Mouse (Mus musculus) neural tube, postnatal 0 days (tissue): ENCODE results near the gene Trpc4ap. TPM values are rescaled to one million over a fixed set of nuclear protein-coding genes. Genes with fewer than 3 reads are reported as not detected.

Source experiments
- microRNA counts: library from miRNA; unstranded; fragments of <30 nt; microRNA quantifications from one replicate; lab custom pipeline; 2015
- microRNA-seq: library from miRNA; unstranded; fragments of <30 nt; microRNA quantifications from one replicate; pipeline ENCODE4, GENCODE M21; 2016
- polyA plus RNA-seq: library from polyadenylated mRNA; unstranded; fragments of >200 nt; fragmentation: Nextera tagmentation; extraction: Ambion mirVana; gene quantifications from 2 replicates; pipeline ENCODE4 v1.2.1, GENCODE M21; 2015

Trpc4ap gene
- 129 and 133 TPM in 2 replicates for polyA plus RNA-seq

GRCm38 (mm10) chr2:155691723-155692493 lies at the start of gene Trpc4ap:
Gene Trpc4ap (minus strand): TSS chr2:155692384.

GRCm38 (mm10) chr2:155735766-155736165 lies 43.6 kb upstream of the Trpc4ap start, which contains the start of gene Gm17581:
Gene Gm17581 (minus strand): TSS chr2:155735866.

GRCm38 (mm10) chr2:155729158-155729645 lies 37.0 kb upstream of the Trpc4ap start, which contains the start of gene Edem2:
Gene Edem2 (minus strand): TSS chr2:155729475.

GRCm38 (mm10) chr2:155610978-155611377 lies 81.2 kb downstream of the Trpc4ap start, which contains the start of gene Myh7b:
Gene Myh7b (plus strand): TSS chr2:155611212.

GRCm38 (mm10) chr2:155592137-155592853 lies 99.9 kb downstream of the Trpc4ap start, which contains the start of gene Gss:
Gene Gss (minus strand): TSS chr2:155592810.

MicroRNAs within 50 kb of the gene (microRNA counts, 519-probe panel; counts per million panel counts)
- 40.5 counts per million for microRNA mmu-miR-499 (lab: Ali Mortazavi, UCI)

Small RNA genes lying within 50 kb of the gene (microRNA-seq; reads per million reads assigned to microRNA genes)
- gene Mir499 = 14.8 reads per million, percentile 24 among the genes with 10 or more reads in this experiment

Other genes starting within 250 kb of the Trpc4ap start
- gene Ncoa6, start 218.5 kb downstream of the Trpc4ap start, polyA plus RNA-seq = 20.5 and 20.6 TPM in 2 replicates
- 25.3 and 26.6 TPM in 2 replicates for gene Acss2, start 174.4 kb downstream of the Trpc4ap start, polyA plus RNA-seq
- gene Ggt7, start 174.1 kb downstream of the Trpc4ap start, polyA plus RNA-seq = 103 and 108 TPM in 2 replicates
- gene Gss, start 99.6 kb downstream of the Trpc4ap start, polyA plus RNA-seq = 15.7 and 16.6 TPM in 2 replicates
- gene Myh7b, start 81.2 kb downstream of the Trpc4ap start, polyA plus RNA-seq = 2.9 and 4.4 TPM in 2 replicates
- gene Edem2, start 37.1 kb upstream of the Trpc4ap start, polyA plus RNA-seq = 26.5 and 30.5 TPM in 2 replicates
- not detected in 2 replicates for gene Gm17581, start 43.5 kb upstream of the Trpc4ap start, polyA plus RNA-seq
- 4.1 and 4.3 TPM in 2 replicates for gene Procr, start 58.7 kb upstream of the Trpc4ap start, polyA plus RNA-seq
- 13.4 and 15.4 TPM in 2 replicates for gene Mmp24, start 83.0 kb upstream of the Trpc4ap start, polyA plus RNA-seq
- gene BC029722, start 127.0 kb upstream of the Trpc4ap start, polyA plus RNA-seq = 62.5 and 64.9 TPM in 2 replicates
- 138 and 140 TPM in 2 replicates for gene Eif6, start 134.5 kb upstream of the Trpc4ap start, polyA plus RNA-seq
- gene Fam83c, start 142.5 kb upstream of the Trpc4ap start, polyA plus RNA-seq = 0.21 and 0.23 TPM in 2 replicates
- 55.5 and 58.6 TPM in 2 replicates for gene Uqcc1, start 237.9 kb upstream of the Trpc4ap start, polyA plus RNA-seq
- gene Gm15557, start 248.3 kb upstream of the Trpc4ap start, polyA plus RNA-seq = not detected in 2 replicates